In genomic region chr16:7863406-7863805, GRCm38 (mm10) we compare ENCODE assay signal across 22 mouse cellular contexts.
DNase-seq lines count a peak whose midpoint lies in the region; ATAC-seq lines count a peak whose summit lies in the region.
"Had no signal": no experiment of that assay in that cellular context is flagged by ENCODE, and none has a peak within 500 bp of the region (broad histone marks: within the 10 kb centered on the region; RNA-seq: fewer than 3 reads in every experiment).

No protein-coding gene starts in this region.

- H3K9ac ChIP-seq in hindbrain, embryonic 13.5 days: no peak overlapping the region
- no peak overlapping the region for H3K9ac ChIP-seq in hindbrain, embryonic 16.5 days (ENCODE audit: low read depth, low read length)
- no peak overlapping the region for H3K9ac ChIP-seq in neural tube, embryonic 15.5 days (replicated peaks)
- H3K9ac ChIP-seq in liver, embryonic 12.5 days: no peak overlapping the region
- H3K9ac ChIP-seq: forebrain, embryonic 13.5 days; heart, embryonic 13.5 days; hindbrain, embryonic 12.5 days had no signal

- H3K9me3 ChIP-seq in hindbrain, embryonic 13.5 days: no peaks in the 10 kb centered on the region
- no peaks in the 10 kb centered on the region for H3K9me3 ChIP-seq in hindbrain, embryonic 16.5 days (ENCODE audit: control insufficient read depth, low read length)
- H3K9me3 ChIP-seq in neural tube, embryonic 15.5 days (replicated peaks): no peaks in the 10 kb centered on the region
- H3K9me3 ChIP-seq in liver, embryonic 12.5 days (replicated peaks): no peaks in the 10 kb centered on the region
- H3K9me3 ChIP-seq: forebrain, embryonic 10.5 days; forebrain, embryonic 13.5 days; heart, embryonic 13.5 days; hindbrain, embryonic 12.5 days had no signal

- DNase-seq in heart, adult 8-10 months (ENCODE audit: low spot score): peak; percentile 56
- no peak for DNase-seq in heart, postnatal 14 days
- DNase-seq: adrenal gland, adult 2 months; adrenal gland, postnatal 14 days; cerebellum, adult 11-12 months; cerebellum, adult 8-10 months; cerebellum, postnatal 10 days; gastrocnemius, postnatal 10 days; kidney, adult 18-20 months had no signal

- intact Hi-C loops in heart, postnatal 14 days (cut with DNase I): no loop called here

- 96% methylated on average over 2 of the region's 2 CpGs for WGBS in hindbrain, embryonic 13.5 days
- 86% methylated on average over 2 of the region's 2 CpGs for WGBS in hindbrain, embryonic 16.5 days
- WGBS in neural tube, embryonic 15.5 days: 93% methylated on average over 2 of the region's 2 CpGs
- 80% methylated on average over 2 of the region's 2 CpGs for WGBS in liver, embryonic 12.5 days (ENCODE audit: insufficient replicate concordance)

- H3K4me1 ChIP-seq in hindbrain, embryonic 13.5 days (replicated peaks): no peaks in the 10 kb centered on the region
- H3K4me1 ChIP-seq in hindbrain, embryonic 16.5 days (ENCODE audit: control insufficient read depth, insufficient read depth, low read depth, low read length): no peaks in the 10 kb centered on the region
- H3K4me1 ChIP-seq in neural tube, embryonic 15.5 days: 0 out of 2 replicates have a peak, but pooled peaks cover 4% of the 10 kb centered on the region
- no peaks in the 10 kb centered on the region for H3K4me1 ChIP-seq in liver, embryonic 12.5 days
- H3K4me1 ChIP-seq: forebrain, embryonic 10.5 days; forebrain, embryonic 13.5 days; heart, embryonic 13.5 days; hindbrain, embryonic 12.5 days had no signal

- peak overlapping the region; percentile 10; the same call in 1 of the 2 replicates for H3K27ac ChIP-seq in hindbrain, embryonic 13.5 days
- no peak overlapping the region for H3K27ac ChIP-seq in hindbrain, embryonic 16.5 days (ENCODE audit: low read depth, low read length)
- H3K27ac ChIP-seq in neural tube, embryonic 15.5 days (replicated peaks): peak overlapping the region; percentile 52; the same call in 1 of the 2 replicates
- H3K27ac ChIP-seq in liver, embryonic 12.5 days: no peak overlapping the region
- H3K27ac ChIP-seq: forebrain, embryonic 10.5 days; forebrain, embryonic 13.5 days; heart, embryonic 13.5 days; hindbrain, embryonic 12.5 days; hindbrain, postnatal 0 days had no signal

- no peak for ATAC-seq in hindbrain, embryonic 13.5 days (ENCODE audit: low FRiP score)
- ATAC-seq in hindbrain, embryonic 16.5 days: no peak
- ATAC-seq in neural tube, embryonic 15.5 days (ENCODE audit: low FRiP score): no peak
- no peak for ATAC-seq in liver, embryonic 12.5 days
- ATAC-seq: CD4-positive, CD25-positive, alpha-beta regulatory T cell, adult 4 months; forebrain, embryonic 13.5 days; forebrain, embryonic 16.5 days; hindbrain, postnatal 0 days; inflammation-experienced regulatory T-cells, adult 6 months; intestine, embryonic 16.5 days had no signal

- H3K4me2 ChIP-seq in hindbrain, embryonic 13.5 days: no peak overlapping the region
- H3K4me2 ChIP-seq in hindbrain, embryonic 16.5 days (ENCODE audit: low read length): no peak overlapping the region
- H3K4me2 ChIP-seq in neural tube, embryonic 15.5 days: no peak overlapping the region
- no peak overlapping the region for H3K4me2 ChIP-seq in liver, embryonic 12.5 days
- H3K4me2 ChIP-seq: forebrain, embryonic 13.5 days; heart, embryonic 13.5 days; hindbrain, embryonic 12.5 days had no signal

- no peak overlapping the region for H3K4me3 ChIP-seq in hindbrain, embryonic 13.5 days
- no peak overlapping the region for H3K4me3 ChIP-seq in hindbrain, embryonic 16.5 days (ENCODE audit: low read length)
- H3K4me3 ChIP-seq in neural tube, embryonic 15.5 days (replicated peaks): no peak overlapping the region
- H3K4me3 ChIP-seq in liver, embryonic 12.5 days: no peak overlapping the region
- H3K4me3 ChIP-seq: forebrain, embryonic 10.5 days; forebrain, embryonic 13.5 days; heart, embryonic 13.5 days; hindbrain, embryonic 12.5 days had no signal

- H3K36me3 ChIP-seq in hindbrain, embryonic 13.5 days: no peaks in the 10 kb centered on the region
- H3K36me3 ChIP-seq in hindbrain, embryonic 16.5 days (ENCODE audit: control insufficient read depth, insufficient read depth, low read length): no peaks in the 10 kb centered on the region
- no peaks in the 10 kb centered on the region for H3K36me3 ChIP-seq in neural tube, embryonic 15.5 days
- no peaks in the 10 kb centered on the region for H3K36me3 ChIP-seq in liver, embryonic 12.5 days
- H3K36me3 ChIP-seq: forebrain, embryonic 10.5 days; heart, embryonic 13.5 days; hindbrain, embryonic 12.5 days had no signal

- H3K27me3 ChIP-seq in hindbrain, embryonic 13.5 days: no peaks in the 10 kb centered on the region
- H3K27me3 ChIP-seq in hindbrain, embryonic 16.5 days (replicated peaks; ENCODE audit: control insufficient read depth, insufficient read depth, low read length): no peaks in the 10 kb centered on the region
- H3K27me3 ChIP-seq in neural tube, embryonic 15.5 days (replicated peaks): no peaks in the 10 kb centered on the region
- no peaks in the 10 kb centered on the region for H3K27me3 ChIP-seq in liver, embryonic 12.5 days (replicated peaks)
- H3K27me3 ChIP-seq: forebrain, embryonic 13.5 days; heart, embryonic 13.5 days; hindbrain, embryonic 12.5 days had no signal

Comparison
In these comparisons a context has a peak if more than half of its experiments do, and no peak if none do; other contexts are left out.
1. H3K27ac ChIP-seq: peak in hindbrain, embryonic 13.5 days (single experiment) and neural tube, embryonic 15.5 days (single experiment); none in hindbrain, embryonic 16.5 days (single experiment) and liver, embryonic 12.5 days (single experiment).